ENCODE assay signal across 8 mouse cellular contexts in the genomic region with DNA sequence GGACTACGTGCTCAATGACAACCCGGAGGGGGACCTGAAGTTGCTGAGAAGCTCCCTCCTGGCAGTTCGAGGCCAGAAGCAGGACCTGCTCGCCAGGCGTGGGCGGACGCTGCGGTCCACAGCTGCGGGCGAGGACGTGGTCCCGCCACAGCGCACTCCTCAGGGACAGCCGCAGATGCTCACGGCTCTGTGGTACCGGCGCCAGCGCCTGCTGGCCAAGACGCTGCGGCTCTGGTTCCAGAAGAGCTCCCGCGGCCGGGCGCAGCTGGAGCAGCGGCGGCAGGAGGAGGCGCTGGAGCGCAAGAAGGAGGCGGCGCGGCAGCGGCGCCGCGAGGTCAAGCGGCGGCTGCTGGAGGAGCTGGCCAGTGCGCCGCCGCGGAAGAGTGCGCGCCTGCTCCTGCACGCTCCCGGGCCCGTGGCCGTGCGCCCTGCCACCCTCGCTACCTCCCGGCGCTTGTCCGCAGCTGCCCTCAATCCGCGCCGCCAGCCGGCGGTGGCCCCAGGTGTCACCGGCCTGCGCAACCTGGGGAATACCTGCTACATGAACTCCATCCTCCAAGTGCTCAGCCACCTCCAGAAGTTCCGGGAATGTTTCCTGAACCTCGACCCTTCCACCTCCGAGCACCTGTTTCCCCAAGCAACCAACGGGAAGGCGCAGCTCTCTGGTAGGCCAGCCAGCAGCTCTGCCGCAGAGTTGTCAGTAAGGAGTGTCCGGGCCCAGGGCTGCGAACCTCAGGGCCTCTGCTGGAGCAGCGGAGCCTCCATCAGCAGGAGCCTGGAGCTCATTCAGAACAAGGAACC. TPM values are rescaled to one million over a fixed set of nuclear protein-coding genes. Genes with fewer than 3 reads are reported as not detected.
DNase-seq lines count a peak whose midpoint lies in the region; ATAC-seq lines count a peak whose summit lies in the region.

No protein-coding gene starts in this region.

- DNase-seq in ZHBTc4 (ENCODE audit: low read depth, low spot score) = peak; percentile 90
- peak; percentile 36 for DNase-seq in cerebellum, adult 11 months
- DNase-seq in heart, postnatal 36 days = peak; percentile 60 to 69
- peak; percentile 37 to 40 for DNase-seq in left cerebral cortex, postnatal 14 days (ENCODE audit: low spot score in 2 of 2)
- peak; percentile 79 to 92 for DNase-seq in lung, postnatal 4 days
- DNase-seq in spleen, postnatal 36 days (ENCODE audit: low spot score in 2 of 2) = no peak

- ATAC-seq in forebrain, embryonic 16.5 days = peak; percentile 21; the same call in 1 of the 2 replicates
- ATAC-seq in stomach, embryonic 14.5 days (ENCODE audit: insufficient number of reproducible peaks, insufficient read depth, low FRiP score, low read depth) = peak; percentile 80

- peak overlapping the region; percentile 25 for H3K4me3 ChIP-seq in forebrain, embryonic 16.5 days (replicated peaks; ENCODE audit: low read length)
- peak overlapping the region; percentile 35 for H3K4me3 ChIP-seq in stomach, embryonic 14.5 days (ENCODE audit: low read depth, low read length)

- peaks cover 7% of the 10 kb centered on the region; the same call in 1 of the 2 replicates for H3K27me3 ChIP-seq in forebrain, embryonic 16.5 days (replicated peaks; ENCODE audit: control insufficient read depth, insufficient read depth, low read length)
- no peaks in the 10 kb centered on the region for H3K27me3 ChIP-seq in stomach, embryonic 14.5 days (ENCODE audit: control insufficient read depth, insufficient read depth, low read length)

- peaks cover 14% of the 10 kb centered on the region for H3K4me1 ChIP-seq in forebrain, embryonic 16.5 days (replicated peaks; ENCODE audit: control insufficient read depth, insufficient read depth, low read length)
- H3K4me1 ChIP-seq in stomach, embryonic 14.5 days (ENCODE audit: control insufficient read depth, insufficient read depth, low read length) = peaks cover 5% of the 10 kb centered on the region; the same call in 1 of the 2 replicates

- no peaks in the 10 kb centered on the region for H3K9me3 ChIP-seq in forebrain, embryonic 16.5 days (ENCODE audit: control insufficient read depth, low read length)
- H3K9me3 ChIP-seq in stomach, embryonic 14.5 days (ENCODE audit: control insufficient read depth, low read depth, low read length) = no peaks in the 10 kb centered on the region

- 7% methylated on average over 65 of the region's 68 CpGs for WGBS in forebrain, embryonic 16.5 days
- 4% methylated on average over 65 of the region's 68 CpGs for WGBS in stomach, embryonic 14.5 days

- intact Hi-C loops in heart, postnatal 36 days (cut with DNase I) = loop anchor here (5.0 to 10.0 kb wide), 2 partner anchors 40 to 158 kb away; a partner anchor contains a TSS
- intact Hi-C loops in left cerebral cortex, postnatal 14 days (cut with DNase I) = loop anchor here (10.0 kb wide), 1 partner anchor 158 kb away; no protein-coding TSS in a partner anchor

- no peaks in the 10 kb centered on the region; the same call in 1 of the 2 replicates for H3K36me3 ChIP-seq in forebrain, embryonic 16.5 days (ENCODE audit: control insufficient read depth, insufficient read depth)
- H3K36me3 ChIP-seq in stomach, embryonic 14.5 days (ENCODE audit: control insufficient read depth, insufficient read depth, low read length) = no peaks in the 10 kb centered on the region

- H3K27ac ChIP-seq in forebrain, embryonic 16.5 days (ENCODE audit: low read length) = no peak overlapping the region
- no peak overlapping the region; the same call in 1 of the 2 replicates for H3K27ac ChIP-seq in stomach, embryonic 14.5 days (ENCODE audit: low read length)

- peak overlapping the region; percentile 38 for H3K9ac ChIP-seq in forebrain, embryonic 16.5 days (replicated peaks; ENCODE audit: low read depth, low read length)
- peak overlapping the region; percentile 46; the same call in 1 of the 2 replicates for H3K9ac ChIP-seq in stomach, embryonic 14.5 days (replicated peaks; ENCODE audit: low read depth, low read length)

- H3K4me2 ChIP-seq in forebrain, embryonic 16.5 days (ENCODE audit: low read length) = peak overlapping the region; percentile 45
- peak overlapping the region; percentile 78 for H3K4me2 ChIP-seq in stomach, embryonic 14.5 days (replicated peaks; ENCODE audit: low read depth, low read length)

RNA-seq across cellular contexts. Expression of a gene that starts 15.7 kb away (rescaled TPM):
- polyA plus RNA-seq in forebrain, embryonic 16.5 days (2015; fragmentation: Nextera tagmentation; extraction: Ambion mirVana) = 228 and 241 TPM in 2 replicates
- total RNA-seq in heart, postnatal 36 days (2021) = 100 to 1,000 TPM; 119 to 126 TPM
- total RNA-seq in left cerebral cortex, postnatal 14 days (2021) = 100 to 1,000 TPM; 218 to 227 TPM
- 416 and 439 TPM in 2 replicates for polyA plus RNA-seq in stomach, embryonic 14.5 days (2014; fragmentation: Nextera tagmentation; extraction: Ambion mirVana)

RNA-seq across cellular contexts. Expression of a gene that starts 16.3 kb away (rescaled TPM):
- polyA plus RNA-seq in forebrain, embryonic 16.5 days (2015; fragmentation: Nextera tagmentation; extraction: Ambion mirVana) = 21.3 and 27.1 TPM in 2 replicates
- total RNA-seq in heart, postnatal 36 days (2021) = 1 to 10 TPM; 4.0 to 4.3 TPM
- 10 to 100 TPM; 23.4 to 26.1 TPM for total RNA-seq in left cerebral cortex, postnatal 14 days (2021)
- polyA plus RNA-seq in stomach, embryonic 14.5 days (2014; fragmentation: Nextera tagmentation; extraction: Ambion mirVana) = 4.2 and 5.2 TPM in 2 replicates

RNA-seq across cellular contexts. Expression of a gene that starts 21.7 kb away (rescaled TPM):
- 0.48 and 0.60 TPM in 2 replicates for polyA plus RNA-seq in forebrain, embryonic 16.5 days (2015; fragmentation: Nextera tagmentation; extraction: Ambion mirVana)
- under 1 TPM; 0.50 to 0.70 TPM for total RNA-seq in heart, postnatal 36 days (2021)
- 1 to 10 TPM; 4.7 to 5.3 TPM for total RNA-seq in left cerebral cortex, postnatal 14 days (2021)
- 0.98 and 1.2 TPM in 2 replicates for polyA plus RNA-seq in stomach, embryonic 14.5 days (2014; fragmentation: Nextera tagmentation; extraction: Ambion mirVana)

RNA-seq across cellular contexts. Expression of a gene that starts 22.0 kb away (rescaled TPM):
- 0.54 and 1.0 TPM in 2 replicates for polyA plus RNA-seq in forebrain, embryonic 16.5 days (2015; fragmentation: Nextera tagmentation; extraction: Ambion mirVana)
- total RNA-seq in heart, postnatal 36 days (2021) = 1 to 10 TPM; 2.1 to 4.8 TPM
- 1 to 10 TPM; 5.0 to 5.5 TPM for total RNA-seq in left cerebral cortex, postnatal 14 days (2021)
- 2.0 and 2.1 TPM in 2 replicates for polyA plus RNA-seq in stomach, embryonic 14.5 days (2014; fragmentation: Nextera tagmentation; extraction: Ambion mirVana)

RNA-seq across cellular contexts. Expression of a gene that starts 42.0 kb away (rescaled TPM):
- 8.6 and 9.1 TPM in 2 replicates for polyA plus RNA-seq in forebrain, embryonic 16.5 days (2015; fragmentation: Nextera tagmentation; extraction: Ambion mirVana)
- total RNA-seq in heart, postnatal 36 days (2021) = 1 to 10 TPM; 3.9 to 4.4 TPM
- total RNA-seq in left cerebral cortex, postnatal 14 days (2021) = 10 to 100 TPM in 1 of 2 experiments, 1 to 10 TPM in 1; 9.0 to 10.4 TPM
- polyA plus RNA-seq in stomach, embryonic 14.5 days (2014; fragmentation: Nextera tagmentation; extraction: Ambion mirVana) = 4.9 and 6.3 TPM in 2 replicates

Comparison
In these comparisons a context has a peak if more than half of its experiments do, and no peak if none do; other contexts are left out.
1. DNase-seq: peak in ZHBTc4 (single experiment), cerebellum, adult 11 months (single experiment), heart, postnatal 36 days (2 of 2), left cerebral cortex, postnatal 14 days (2 of 2) and lung, postnatal 4 days (2 of 2); none in spleen, postnatal 36 days (0 of 2).
2. RNA of a gene that starts 16.3 kb away (total RNA-seq): 23.4 to 26.1 TPM in left cerebral cortex, postnatal 14 days; 4.0 to 4.3 TPM in heart, postnatal 36 days; every median in the first group is over 4 times any median in the second.